Mouse (Mus musculus) skeletal muscle tissue, postnatal 0 days (tissue): ENCODE data around the gene Htr2a. TPM values are rescaled to one million over a fixed set of nuclear protein-coding genes. Genes with fewer than 3 reads are reported as not detected.

Source experiments
- polyA plus RNA-seq: library from polyadenylated mRNA; unstranded; fragments of >200 nt; fragmentation: Nextera tagmentation; extraction: Ambion mirVana; gene quantifications from 2 replicates; pipeline ENCODE4 v1.2.1, GENCODE M21; 2015

The Htr2a gene
- 0.23 and 0.27 TPM in 2 replicates for polyA plus RNA-seq

DNA sequence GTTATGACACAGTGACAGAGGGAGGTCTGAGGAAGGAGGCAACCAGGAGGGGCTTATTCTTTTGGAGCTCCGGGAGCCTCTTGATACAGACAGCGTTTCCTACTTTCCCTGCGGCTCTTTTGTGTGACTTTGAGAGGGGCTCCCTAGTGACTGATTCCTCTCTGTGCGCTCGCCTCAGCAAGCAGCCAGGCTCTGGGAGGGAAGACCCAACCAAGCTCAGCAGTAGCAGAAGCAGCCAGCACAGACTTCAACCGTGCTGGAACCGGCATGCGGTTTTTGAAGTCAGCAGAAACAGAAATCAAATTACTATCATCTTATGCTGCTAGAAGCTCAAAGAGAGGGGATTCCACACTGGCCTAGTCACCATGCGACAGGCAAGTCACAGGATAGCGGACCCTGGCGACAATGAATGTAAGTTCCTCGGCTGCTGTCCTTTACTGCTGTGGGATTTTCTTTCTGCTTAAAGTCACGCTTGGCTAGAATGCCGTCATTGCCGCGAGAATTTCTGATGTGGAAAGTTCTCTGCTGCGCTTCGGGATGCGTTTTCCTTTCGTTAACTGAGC, at the start of gene Htr2a:
Gene Htr2a, plus strand, starts transcription at position 22 of the 563 bp plus-strand sequence.

DNA sequence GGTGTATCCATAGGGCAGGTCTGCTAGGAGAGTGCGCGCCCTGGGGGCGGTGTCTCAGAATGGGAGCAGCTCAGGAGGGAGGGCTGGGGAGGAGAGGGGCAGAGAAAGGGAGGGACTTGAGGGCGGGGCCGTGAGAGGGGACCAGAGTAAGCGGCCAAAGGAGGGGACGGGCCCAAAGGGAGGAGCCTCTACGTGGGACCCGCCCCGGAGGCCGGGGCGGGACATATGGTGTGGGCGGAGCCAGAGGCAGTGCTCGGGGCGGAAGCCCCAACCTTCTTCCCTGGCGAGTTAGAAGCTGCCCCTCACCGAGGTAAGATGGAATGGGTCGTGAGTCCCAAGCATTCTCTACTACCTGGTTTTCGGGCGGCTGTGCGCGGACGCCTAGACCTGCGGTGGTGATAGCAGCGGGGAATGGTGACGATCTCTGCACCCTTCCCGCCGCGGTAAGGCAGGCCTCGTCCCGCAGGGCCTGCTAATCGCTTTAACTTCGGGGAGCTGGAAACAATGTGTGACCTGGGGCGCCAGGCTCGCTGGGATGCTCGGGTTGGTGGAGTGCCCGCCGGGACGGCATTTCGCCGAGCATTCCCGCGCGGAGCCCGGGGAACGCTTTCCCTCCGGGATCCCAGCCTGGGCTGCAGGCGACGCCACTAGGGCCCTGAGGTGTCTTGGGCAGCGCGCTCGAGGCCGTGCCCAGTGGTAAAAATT, 91.6 kb downstream of the Htr2a start, which contains the start of gene Esd:
Gene Esd, plus strand, starts transcription at position 219 of the 705 bp plus-strand sequence.

Other genes with a start within 250 kb of the Htr2a start
- 245 and 261 TPM in 2 replicates for gene Esd, start 91.5 kb downstream of the Htr2a start, polyA plus RNA-seq